Mouse (Mus musculus) heart, embryonic 13.5 days (tissue): ENCODE measurements around the gene 3300002I08Rik. TPM values are rescaled to one million over a fixed set of nuclear protein-coding genes. Genes with fewer than 3 reads are reported as not detected.
"Not testable (repeated sequence)": the region's sequence is repeated elsewhere in the genome, so short reads cannot be mapped to it uniquely, and the experiment has no call there.

Source experiments
- ATAC-seq: fragments of 200-750 bp; cut with Nextera tagmentation; 2 replicates; pipeline ENCODE4 v1.8.0; 2017; ENCODE audit warnings: moderate TSS enrichment; ENCODE audit not compliant: insufficient number of reproducible peaks, low FRiP score, low TSS enrichment; ENCODE audit errors: extremely low read depth
- H3K27ac ChIP-seq: fragments of 300-500 bp; sonication (generic); replicated peaks from 2 replicates; pipeline ENCODE4 v1.5.1; 2015; ENCODE audit warnings: moderate library complexity, mild to moderate bottlenecking, inconsistent platforms
- H3K27me3 ChIP-seq: fragments of 300-500 bp; sonication (generic); replicated peaks from 2 replicates; pipeline ENCODE4 v1.6.1; 2015; ENCODE audit warnings: mild to moderate bottlenecking, inconsistent platforms
- H3K36me3 ChIP-seq: fragments of 300-500 bp; sonication (generic); 2 replicates; pipeline ENCODE4 v1.6.1; 2015; ENCODE audit warnings: mild to moderate bottlenecking, inconsistent platforms
- H3K4me1 ChIP-seq: fragments of 300-500 bp; sonication (generic); 2 replicates; pipeline ENCODE4 v1.6.1; 2015; ENCODE audit warnings: inconsistent platforms
- H3K4me2 ChIP-seq: fragments of 300-500 bp; sonication (generic); 2 replicates; pipeline ENCODE4 v1.6.1; 2015; ENCODE audit warnings: inconsistent platforms, mild to moderate bottlenecking, moderate library complexity
- H3K4me3 ChIP-seq: fragments of 300-500 bp; sonication (generic); 2 replicates; pipeline ENCODE4 v1.5.1; 2015; ENCODE audit warnings: moderate library complexity, mild to moderate bottlenecking, inconsistent platforms
- H3K9ac ChIP-seq: fragments of 300-500 bp; sonication (generic); 2 replicates; pipeline ENCODE4 v1.6.1; 2015; ENCODE audit warnings: inconsistent platforms, mild to moderate bottlenecking, moderate library complexity
- H3K9me3 ChIP-seq: fragments of 300-500 bp; sonication (generic); 2 replicates; pipeline ENCODE4 v1.6.1; 2016; ENCODE audit warnings: inconsistent platforms
- WGBS: fragments of 180-500 bp; shearing (Covaris S2); methylation state at CpG from one replicate; pipeline ENCODE4 v1.1.7; 2015; ENCODE audit warnings: mixed read lengths; 5-methylcytosine and 5-hydroxymethylcytosine counted together
- polyA plus RNA-seq: library from polyadenylated mRNA; unstranded; fragments of >200 nt; fragmentation: Nextera tagmentation; extraction: Ambion mirVana; gene quantifications from 2 replicates; pipeline ENCODE4 v1.2.1, GENCODE M21; 2015

3300002I08Rik gene
- 3.6 and 3.9 TPM in 2 replicates for polyA plus RNA-seq

DNA sequence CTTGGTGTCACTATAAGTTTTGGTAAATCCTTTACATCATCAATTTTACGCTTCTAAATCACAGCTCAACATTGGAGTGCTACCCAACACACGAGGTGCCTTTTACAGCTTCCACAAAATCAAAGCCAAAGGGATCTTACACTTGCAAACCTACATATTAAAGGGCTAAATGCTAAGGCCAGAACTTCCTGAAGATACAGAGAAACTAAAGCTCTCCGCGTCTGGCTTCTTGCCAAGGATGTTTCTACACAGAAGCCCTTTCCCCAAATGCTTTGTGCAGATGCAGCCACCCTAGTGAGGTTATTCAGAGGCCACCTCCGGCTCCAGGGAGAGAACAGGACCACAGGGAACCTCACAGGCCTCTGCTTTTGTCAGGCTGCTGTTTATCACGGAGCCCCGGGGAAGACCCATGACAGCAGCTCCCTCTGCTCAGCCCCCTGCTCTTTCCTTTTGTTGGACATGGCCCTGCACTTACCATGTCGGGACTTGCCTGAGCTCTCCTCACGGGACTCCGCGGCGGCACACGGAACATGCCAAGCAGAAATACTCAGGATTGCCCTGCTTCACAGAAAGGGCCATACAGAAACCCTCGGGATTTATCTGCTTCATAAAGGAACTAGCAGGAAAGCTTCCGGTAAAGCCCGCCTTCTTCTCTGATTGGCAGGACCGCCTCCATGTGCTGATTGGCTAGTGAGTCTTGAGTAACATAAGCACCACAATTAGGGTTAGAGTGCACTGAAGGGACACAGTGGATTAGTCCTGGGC lies at the start of gene 3300002I08Rik:
Gene 3300002I08Rik (minus strand): TSS at position 653 of the 765 bp plus-strand sequence.
- Histone ChIP-seq H3K27ac (peak within 1 kb of the TSS; percentile 88), H3K4me3 (peak within 1 kb of the TSS; percentile 81), H3K9ac (peak within 1 kb of the TSS; percentile 89), H3K4me2 (peak within 1 kb of the TSS; percentile 62)
- H3K4me1 ChIP-seq, H3K27me3 ChIP-seq, H3K9me3 ChIP-seq, H3K36me3 ChIP-seq: not testable (repeated sequence)
- ATAC-seq, result peak; percentile 89
- 8% methylated on average over 17 of the region's 17 CpGs for WGBS

DNA sequence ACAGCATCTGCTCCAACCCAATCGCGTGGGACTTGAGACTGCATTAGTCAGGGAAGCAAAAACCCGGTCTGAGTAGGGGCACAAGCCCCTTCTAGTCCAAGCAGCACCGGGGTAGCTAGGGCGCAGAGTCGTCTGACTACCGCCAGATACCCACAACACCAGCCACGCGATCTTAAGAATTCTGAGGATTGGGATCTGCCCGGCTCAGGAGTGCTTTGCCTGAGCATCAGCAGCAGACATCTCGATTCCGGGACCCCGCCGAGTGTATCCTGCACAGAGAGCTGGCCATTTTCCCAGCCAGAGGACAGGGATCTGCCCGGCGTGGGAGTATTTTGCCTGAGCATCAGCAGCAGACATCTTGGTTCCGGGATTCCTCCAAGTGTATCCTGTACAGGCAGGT lies 49.6 kb upstream of the 3300002I08Rik start:
- not testable (repeated sequence) for H3K27me3 ChIP-seq, H3K4me2 ChIP-seq, ATAC-seq, H3K9ac ChIP-seq, H3K4me1 ChIP-seq, H3K4me3 ChIP-seq, H3K27ac ChIP-seq
- WGBS, result 79% methylated on average over 17 of the region's 17 CpGs
- Histone ChIP-seq H3K36me3 (peaks cover 38% of the 10 kb centered on the region), H3K9me3 (peaks cover 27% of the 10 kb centered on the region)

DNA sequence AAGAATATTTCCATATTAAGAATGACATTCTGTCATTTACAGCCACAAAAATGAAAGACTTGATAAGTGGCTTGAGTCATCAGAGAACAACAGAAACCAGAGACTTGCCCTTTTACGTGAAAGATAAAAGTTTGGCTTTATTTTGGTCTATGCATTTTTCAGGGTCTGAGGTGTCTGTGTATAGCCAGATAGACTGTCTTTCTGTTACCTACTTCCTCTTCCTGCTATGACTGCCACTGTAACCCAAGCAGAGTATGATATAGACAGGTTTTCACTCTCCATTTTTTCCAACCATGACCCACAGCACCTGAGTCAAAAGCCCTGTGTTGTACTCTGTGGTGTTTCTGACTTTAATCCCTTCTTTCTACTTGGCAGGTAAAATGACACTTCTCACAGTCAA lies 27.6 kb upstream of the 3300002I08Rik start:
- Histone ChIP-seq H3K27me3 (no peaks in the 10 kb centered on the region), H3K9ac (no peak overlapping the region), H3K4me1 (no peaks in the 10 kb centered on the region), H3K27ac (no peak overlapping the region), H3K36me3 (no peaks in the 10 kb centered on the region), H3K4me2 (no peak overlapping the region), H3K9me3 (peaks cover 18% of the 10 kb centered on the region; the same call in 1 of the 2 replicates), H3K4me3 (no peak overlapping the region)
- no peak for ATAC-seq
- WGBS, result 68% methylated on average over 1 of the region's 1 CpGs

DNA sequence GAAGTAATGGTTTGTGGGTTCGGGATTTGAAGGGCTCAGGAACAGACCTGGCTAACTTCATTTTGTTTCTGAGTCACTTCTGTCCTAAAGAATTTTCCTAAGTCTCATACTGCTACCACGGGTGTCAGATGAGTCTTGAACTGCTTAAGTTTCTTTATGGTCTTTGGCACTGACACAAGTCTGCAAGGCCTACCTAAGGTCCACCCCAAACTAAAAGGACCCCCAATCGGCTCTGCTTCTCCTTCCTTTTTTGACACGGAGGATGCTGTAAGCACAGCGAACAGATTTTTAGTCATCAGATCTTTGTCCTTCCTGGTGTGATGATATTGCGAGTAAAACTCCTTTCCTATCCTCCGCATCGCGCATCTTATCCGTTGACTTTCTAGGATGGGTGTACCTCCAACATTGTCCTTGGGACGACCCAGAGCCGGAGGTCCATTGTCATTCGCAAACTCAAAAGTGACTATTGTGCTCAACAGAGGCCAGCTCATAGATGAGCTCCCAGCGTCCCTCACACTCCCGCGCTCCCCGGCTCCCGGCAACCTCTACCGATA lies 23.1 kb upstream of the 3300002I08Rik start:
- not testable (repeated sequence) for H3K27me3 ChIP-seq, H3K36me3 ChIP-seq, H3K4me3 ChIP-seq, ATAC-seq, H3K9ac ChIP-seq, H3K27ac ChIP-seq, H3K4me1 ChIP-seq, H3K4me2 ChIP-seq
- 93% methylated on average over 19 of the region's 19 CpGs for WGBS
- peaks cover 14% of the 10 kb centered on the region; the same call in 1 of the 2 replicates for H3K9me3 ChIP-seq

DNA sequence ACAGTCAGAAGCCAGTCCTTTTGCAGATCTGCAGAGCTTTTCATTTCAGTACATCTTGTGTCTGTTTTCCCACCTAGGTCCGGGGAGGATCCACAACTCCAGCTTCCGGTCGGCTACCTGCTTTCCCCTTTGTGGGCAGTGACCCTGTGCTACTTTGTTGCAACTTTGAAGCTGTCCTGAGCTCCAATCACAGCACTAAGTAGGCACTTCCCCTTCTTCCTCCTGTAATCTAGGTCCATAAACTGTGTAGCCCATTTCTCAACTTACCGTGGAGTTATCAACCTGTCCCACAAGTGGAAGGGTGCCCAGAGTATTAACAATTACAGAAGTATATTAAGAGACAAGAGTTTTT lies 289 bp upstream of the 3300002I08Rik start:
- no peaks in the 10 kb centered on the region for H3K27me3 ChIP-seq
- WGBS, result 9% methylated on average over 4 of the region's 4 CpGs
- peak overlapping the region; percentile 62 for H3K4me2 ChIP-seq
- H3K27ac ChIP-seq, result peak overlapping the region; percentile 88
- no peaks in the 10 kb centered on the region for H3K9me3 ChIP-seq
- H3K36me3 ChIP-seq, result no peaks in the 10 kb centered on the region
- no peaks in the 10 kb centered on the region for H3K4me1 ChIP-seq
- H3K9ac ChIP-seq, result peak overlapping the region; percentile 89
- 0 out of 2 replicates have a peak, but pooled peaks have one; percentile 17 for ATAC-seq
- H3K4me3 ChIP-seq, result peak overlapping the region; percentile 81

DNA sequence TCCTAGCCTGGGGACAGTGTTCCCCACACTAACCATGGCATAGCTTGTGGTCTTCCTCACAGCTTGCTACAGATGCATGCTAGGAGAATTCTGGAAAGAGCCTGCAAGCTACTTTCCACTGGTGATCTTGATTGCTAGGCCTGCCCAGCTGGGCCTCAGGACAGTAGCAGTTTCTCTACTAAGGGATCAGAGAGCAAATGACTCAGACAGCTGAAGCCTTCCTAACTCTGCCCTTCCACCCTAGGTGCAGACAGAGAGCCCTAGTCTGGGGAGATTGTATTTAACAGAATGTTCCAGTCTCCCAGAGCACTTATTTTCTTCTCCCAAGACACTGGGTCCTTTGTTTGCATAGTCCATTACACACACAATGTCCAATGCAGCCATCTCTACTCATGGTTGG lies 5.4 kb downstream of the 3300002I08Rik start:
- ATAC-seq, H3K27me3 ChIP-seq, H3K36me3 ChIP-seq, H3K27ac ChIP-seq, H3K4me1 ChIP-seq, H3K9me3 ChIP-seq, H3K4me3 ChIP-seq, H3K4me2 ChIP-seq, H3K9ac ChIP-seq: not testable (repeated sequence)

DNA sequence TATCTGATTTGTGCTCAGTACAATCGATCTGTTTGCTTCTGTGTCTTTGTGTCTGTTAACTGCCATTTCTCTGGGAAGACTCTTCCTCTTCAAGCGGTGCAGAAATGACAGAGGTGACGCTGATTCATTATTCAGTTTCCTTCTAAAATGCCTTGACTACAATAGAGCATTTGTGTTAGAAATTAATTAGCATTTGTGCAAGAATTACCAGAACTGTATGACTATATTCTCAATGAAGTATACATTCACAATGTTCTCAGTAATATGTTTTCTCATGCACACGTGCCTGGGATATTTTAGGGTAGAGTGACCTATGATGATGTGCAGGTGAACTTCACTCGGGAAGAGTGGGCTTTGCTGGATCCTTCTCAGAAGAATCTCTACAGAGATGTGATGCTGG lies 39.2 kb downstream of the 3300002I08Rik start, which contains the start of gene Gm10130:
Gene Gm10130 (plus strand): TSS at position 301 of the 400 bp plus-strand sequence.
- Histone ChIP-seq H3K9ac (no peak within 1 kb of the TSS), H3K36me3 (peaks cover 64% of the 10 kb centered on the region), H3K4me1 (no peaks in the 10 kb centered on the region), H3K27ac (no peak within 1 kb of the TSS), H3K4me2 (no peak within 1 kb of the TSS), H3K4me3 (no peak within 1 kb of the TSS), H3K27me3 (no peaks in the 10 kb centered on the region), H3K9me3 (peaks cover 50% of the 10 kb centered on the region)
- 90% methylated on average over 5 of the region's 5 CpGs for WGBS
- no peak for ATAC-seq

DNA sequence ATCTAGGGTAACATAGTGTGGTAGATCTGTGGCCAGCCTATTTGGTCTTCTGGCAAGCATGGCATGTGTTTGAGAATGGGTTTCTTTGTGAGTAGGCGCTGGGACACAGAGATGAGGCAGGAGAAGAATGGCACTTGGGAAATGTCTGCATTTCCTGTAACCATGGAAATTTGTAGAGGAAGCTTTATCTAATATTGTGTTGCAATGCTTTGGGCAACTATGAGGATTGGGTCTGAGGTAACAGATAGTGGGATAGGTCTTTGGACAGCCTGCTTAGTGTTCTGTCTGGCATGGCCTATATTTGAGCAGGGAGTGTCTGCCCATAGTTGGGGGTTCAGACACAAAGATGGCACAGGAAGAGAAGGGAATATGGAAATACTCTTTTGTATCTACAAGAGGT lies 43.6 kb downstream of the 3300002I08Rik start:
- Histone ChIP-seq H3K4me3 (no peak overlapping the region), H3K9ac (no peak overlapping the region), H3K36me3 (peaks cover 57% of the 10 kb centered on the region), H3K27me3 (no peaks in the 10 kb centered on the region), H3K4me2 (no peak overlapping the region), H3K4me1 (no peaks in the 10 kb centered on the region), H3K9me3 (peaks cover 40% of the 10 kb centered on the region), H3K27ac (no peak overlapping the region)
- no peak for ATAC-seq
- WGBS, result 91% methylated on average over 1 of the region's 1 CpGs

DNA sequence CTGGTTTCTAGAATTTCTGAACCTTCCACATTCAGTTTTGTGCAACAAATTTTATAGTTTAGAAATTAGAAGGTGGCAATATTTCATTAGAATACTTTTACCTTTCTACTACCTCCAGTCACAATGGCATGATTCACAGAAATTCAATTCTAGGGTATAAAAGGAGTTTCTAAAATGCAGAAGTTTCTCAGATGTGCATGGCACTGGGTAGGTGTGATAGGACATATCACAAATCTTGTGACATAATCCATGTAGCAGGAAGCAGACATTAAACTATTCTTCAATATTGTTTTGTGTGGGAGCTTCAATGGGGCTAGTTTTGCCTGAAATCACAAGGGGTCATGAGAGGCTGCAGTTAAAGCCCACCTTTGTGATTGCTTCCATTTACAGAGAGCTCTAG lies 46.4 kb downstream of the 3300002I08Rik start:
- peaks cover 41% of the 10 kb centered on the region for H3K36me3 ChIP-seq
- ATAC-seq, result no peak
- peaks cover 4% of the 10 kb centered on the region; the same call in 1 of the 2 replicates for H3K4me1 ChIP-seq
- no peak overlapping the region for H3K9ac ChIP-seq
- H3K27ac ChIP-seq, result no peak overlapping the region
- H3K4me3 ChIP-seq, result no peak overlapping the region
- H3K27me3 ChIP-seq, result no peaks in the 10 kb centered on the region
- no peak overlapping the region for H3K4me2 ChIP-seq
- H3K9me3 ChIP-seq, result peaks cover 26% of the 10 kb centered on the region; the same call in 1 of the 2 replicates

DNA sequence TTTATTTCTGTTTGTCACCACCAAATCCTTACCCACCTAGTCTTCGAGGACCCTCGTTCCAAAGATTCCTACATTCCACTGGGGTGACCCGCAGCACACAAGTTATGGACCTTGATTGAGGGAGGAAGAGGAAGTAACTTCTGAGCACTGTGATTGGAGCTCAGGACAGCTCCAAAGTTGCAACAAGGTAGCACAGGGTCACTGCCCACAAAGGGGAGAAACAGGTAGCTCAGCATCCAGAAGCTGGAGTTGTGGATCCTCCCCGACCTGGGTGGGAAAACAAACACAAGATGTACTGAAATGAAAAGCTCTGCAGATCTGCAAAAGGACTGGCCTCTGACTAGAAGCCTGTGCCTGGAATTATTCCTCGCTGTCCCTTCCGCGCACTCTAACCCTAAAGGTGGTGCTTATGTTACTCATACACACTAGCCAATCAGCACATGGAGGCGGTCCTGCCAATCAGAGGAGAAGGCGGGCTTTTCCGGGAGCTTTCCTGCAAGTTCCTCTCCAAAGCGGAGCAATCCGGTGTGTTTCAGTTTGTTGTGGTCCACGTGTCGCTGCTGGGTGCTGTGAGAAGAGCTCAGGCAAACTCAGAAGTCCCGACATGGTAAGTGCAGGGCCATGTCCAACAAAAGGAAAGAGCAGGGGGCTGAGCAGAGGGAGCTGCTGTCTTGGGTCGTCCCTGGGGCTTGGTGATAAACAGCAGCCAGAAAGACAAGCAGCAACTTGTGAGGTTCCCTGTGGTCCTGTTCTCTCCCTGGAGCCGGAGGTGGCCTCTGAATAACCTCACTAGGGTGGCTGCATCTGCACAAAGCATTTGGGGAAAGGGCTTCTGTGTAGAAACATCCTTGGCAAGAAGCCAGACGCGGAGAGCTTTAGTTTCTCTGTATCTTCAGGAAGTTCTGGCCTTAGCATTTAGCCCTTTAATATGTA lies 51.3 kb downstream of the 3300002I08Rik start:
- peak overlapping the region; percentile 71 for H3K27ac ChIP-seq
- peak; percentile 89 for ATAC-seq
- H3K4me3 ChIP-seq, result peak overlapping the region; percentile 71
- H3K36me3 ChIP-seq, result peaks cover 11% of the 10 kb centered on the region
- peak overlapping the region; percentile 73 for H3K4me2 ChIP-seq
- H3K27me3 ChIP-seq, H3K9me3 ChIP-seq, H3K4me1 ChIP-seq: not testable (repeated sequence)
- peak overlapping the region; percentile 85 for H3K9ac ChIP-seq
- 8% methylated on average over 19 of the region's 19 CpGs for WGBS

DNA sequence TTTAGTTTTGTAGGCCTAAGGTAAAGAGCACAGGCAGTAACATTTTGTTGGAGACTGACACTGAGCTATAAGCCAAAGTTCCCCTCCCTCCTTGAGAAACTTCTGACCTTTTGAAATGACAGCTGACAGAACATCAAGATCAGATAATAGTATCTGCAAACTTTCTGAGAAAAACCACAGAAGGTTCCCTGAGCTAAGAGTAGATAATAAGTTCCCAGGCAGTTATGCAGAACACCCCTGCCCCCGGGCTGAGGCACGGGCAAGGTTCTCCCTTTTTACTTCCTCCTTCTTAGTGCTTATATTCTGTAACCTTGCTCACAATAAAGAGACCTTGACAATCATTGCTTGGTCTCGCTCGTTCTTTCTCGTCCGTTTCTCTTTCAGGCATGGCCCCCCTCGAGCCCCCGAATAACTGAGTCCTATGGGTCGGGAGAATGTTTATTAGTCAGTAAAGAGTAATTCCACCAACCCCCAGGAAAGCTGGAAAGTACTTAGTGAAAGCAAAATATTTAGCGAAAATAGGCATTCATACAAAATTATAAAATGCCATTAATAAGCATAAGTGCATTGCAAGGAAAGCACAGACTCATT lies 55.3 kb downstream of the 3300002I08Rik start:
- Histone ChIP-seq H3K27ac (no peak overlapping the region), H3K9me3 (peaks cover 4% of the 10 kb centered on the region; the same call in 1 of the 2 replicates), H3K36me3 (no peaks in the 10 kb centered on the region), H3K4me2 (no peak overlapping the region), H3K4me1 (peaks cover 4% of the 10 kb centered on the region; the same call in 1 of the 2 replicates), H3K9ac (no peak overlapping the region), H3K27me3 (no peaks in the 10 kb centered on the region), H3K4me3 (no peak overlapping the region)
- ATAC-seq, result no peak
- 71% methylated on average over 10 of the region's 10 CpGs for WGBS
